Comparison of ENCODE assay signal across 25 mouse cellular contexts in genomic region chr16:81191621-81192020, GRCm38 (mm10). TPM values are rescaled to one million over a fixed set of nuclear protein-coding genes. Genes with fewer than 3 reads are reported as not detected.
A peak's percentile ranks its signal among the peaks of the same experiment; 100 is the strongest.
DNase-seq lines count a peak whose midpoint lies in the region; ATAC-seq and TF ChIP-seq lines count a peak whose summit lies in the region.
"Had no signal": no experiment of that assay in that cellular context is flagged by ENCODE, and none has a peak within 500 bp of the region (broad histone marks: within the 10 kb centered on the region; RNA-seq: fewer than 3 reads in every experiment).

No protein-coding gene starts in this region.

- H3K79me2 ChIP-seq in liver, adult 2 months (ENCODE audit: control insufficient read depth, insufficient read depth, low read length), result no peaks in the 10 kb centered on the region

- no peaks in the 10 kb centered on the region for H3K9me3 ChIP-seq in kidney, embryonic 15.5 days (replicated peaks)
- no peaks in the 10 kb centered on the region for H3K9me3 ChIP-seq in kidney, embryonic 14.5 days (ENCODE audit: control insufficient read depth, low read length)
- H3K9me3 ChIP-seq: embryonic facial prominence, embryonic 10.5 days; embryonic facial prominence, embryonic 12.5 days; forebrain, embryonic 13.5 days; G1E had no signal

- TF ChIP-seq POLR2A in liver, adult 2 months (IDR thresholded peaks at IDR 0.05; ENCODE audit: extremely low read depth, insufficient read depth, low read length), result no peak

- no peak overlapping the region for H3K9ac ChIP-seq in kidney, embryonic 15.5 days
- H3K9ac ChIP-seq in kidney, embryonic 14.5 days (ENCODE audit: low read depth, low read length), result no peak overlapping the region
- no peak overlapping the region for H3K9ac ChIP-seq in liver, adult 2 months (ENCODE audit: low read depth, low read length)
- H3K9ac ChIP-seq: embryonic facial prominence, embryonic 12.5 days; forebrain, embryonic 13.5 days had no signal

- DNase-seq in kidney, adult 11 months, result peak; percentile 5
- no peak for DNase-seq in kidney, postnatal 25 days
- DNase-seq in kidney, adult 8-10 months, result peak; percentile 6 to 38
- no peak for DNase-seq in kidney, postnatal 10 days
- DNase-seq in liver, adult 2 months (ENCODE audit: extremely low read depth, low read depth, low spot score), result peak; percentile 85
- no peak for DNase-seq in liver
- DNase-seq: adrenal gland, adult 8-10 months; adrenal gland, postnatal 14 days; adrenal gland, postnatal 36 days; B cell, adult 2 months; cerebellum, adult 11-12 months; cerebellum, adult 2 months; cerebellum, adult 9-10 months; cerebellum, postnatal 10 days; cerebellum, postnatal 25 days had no signal

- no peak overlapping the region for H3K27ac ChIP-seq in kidney, embryonic 15.5 days
- H3K27ac ChIP-seq in kidney, embryonic 14.5 days (ENCODE audit: low read depth, low read length), result no peak overlapping the region
- H3K27ac ChIP-seq in liver, adult 2 months (replicated peaks; ENCODE audit: insufficient read depth, low read depth, low read length), result no peak overlapping the region
- H3K27ac ChIP-seq: embryonic facial prominence, embryonic 10.5 days; embryonic facial prominence, embryonic 12.5 days; forebrain, embryonic 13.5 days had no signal

- no peak overlapping the region for H3K4me3 ChIP-seq in kidney, embryonic 15.5 days (replicated peaks)
- no peak overlapping the region for H3K4me3 ChIP-seq in kidney, embryonic 14.5 days (ENCODE audit: low read length)
- no peak overlapping the region for H3K4me3 ChIP-seq in liver, adult 2 months (ENCODE audit: insufficient read depth, low read depth, low read length)
- H3K4me3 ChIP-seq: embryonic facial prominence, embryonic 10.5 days; embryonic facial prominence, embryonic 12.5 days; forebrain, embryonic 13.5 days had no signal

- TF ChIP-seq CTCF in liver, adult 2 months (IDR thresholded peaks at IDR 0.05; ENCODE audit: low read depth, low read length), result no peak

- H3K4me2 ChIP-seq in kidney, embryonic 15.5 days, result no peak overlapping the region
- H3K4me2 ChIP-seq in kidney, embryonic 14.5 days (replicated peaks; ENCODE audit: low read depth, low read length), result no peak overlapping the region
- H3K4me2 ChIP-seq: embryonic facial prominence, embryonic 12.5 days; forebrain, embryonic 13.5 days had no signal

- H3K36me3 ChIP-seq in kidney, embryonic 15.5 days, result no peaks in the 10 kb centered on the region
- no peaks in the 10 kb centered on the region for H3K36me3 ChIP-seq in kidney, embryonic 14.5 days (ENCODE audit: control insufficient read depth, insufficient read depth, low read length)
- H3K36me3 ChIP-seq in liver, adult 2 months (ENCODE audit: control insufficient read depth, insufficient read depth, low read length), result no peaks in the 10 kb centered on the region
- H3K36me3 ChIP-seq: embryonic facial prominence, embryonic 10.5 days; embryonic facial prominence, embryonic 12.5 days; G1E had no signal

- 75% methylated on average over 2 of the region's 2 CpGs for WGBS in kidney, embryonic 15.5 days
- WGBS in kidney, embryonic 14.5 days, result 78% methylated on average over 2 of the region's 2 CpGs
- WGBS in liver, adult 2 months, result 54% methylated on average over 2 of the region's 2 CpGs

- H3K27me3 ChIP-seq in kidney, embryonic 15.5 days, result no peaks in the 10 kb centered on the region
- H3K27me3 ChIP-seq in kidney, embryonic 14.5 days (ENCODE audit: control insufficient read depth, insufficient read depth, low read length), result no peaks in the 10 kb centered on the region
- H3K27me3 ChIP-seq in liver, adult 2 months (ENCODE audit: control insufficient read depth, insufficient read depth, low read length), result no peaks in the 10 kb centered on the region
- H3K27me3 ChIP-seq: CH12.LX; embryonic facial prominence, embryonic 12.5 days; forebrain, embryonic 13.5 days had no signal

- ATAC-seq in kidney, embryonic 15.5 days (replicated peaks; ENCODE audit: low FRiP score), result peak; percentile 40; the same call in 1 of the 2 replicates
- ATAC-seq in kidney, embryonic 14.5 days (ENCODE audit: low FRiP score, low TSS enrichment), result no peak
- ATAC-seq: activated CD4-positive, CD25-positive, alpha-beta regulatory T cell, adult 4 months; CD4-positive, CD25-positive, alpha-beta regulatory T cell, adult 4 months; forebrain, embryonic 13.5 days; Patski had no signal

- H3K4me1 ChIP-seq in kidney, embryonic 15.5 days, result no peaks in the 10 kb centered on the region
- H3K4me1 ChIP-seq in kidney, embryonic 14.5 days (ENCODE audit: control insufficient read depth, insufficient read depth, low read length), result no peaks in the 10 kb centered on the region
- H3K4me1 ChIP-seq in liver, adult 2 months (ENCODE audit: control insufficient read depth, insufficient read depth, low read length), result peaks cover 4% of the 10 kb centered on the region; the same call in 1 of the 2 replicates
- H3K4me1 ChIP-seq: embryonic facial prominence, embryonic 10.5 days; embryonic facial prominence, embryonic 12.5 days; forebrain, embryonic 13.5 days had no signal

RNA-seq across cellular contexts. Expression of gene Ncam2, which starts 8.9 kb away (rescaled TPM):
- 1.1 and 1.3 TPM in 2 replicates for polyA plus RNA-seq in kidney, embryonic 15.5 days (2015; fragmentation: Nextera tagmentation; extraction: Ambion mirVana)
- 0.66 and 1.1 TPM in 2 replicates for polyA plus RNA-seq in kidney, embryonic 14.5 days (2014; fragmentation: Nextera tagmentation; extraction: Ambion mirVana)
- total RNA-seq in liver, adult 2 months (2014; rRNA removed), result 1.1 and 2.8 TPM in 2 replicates
- polyA plus RNA-seq in liver, adult 2 months (2012; rRNA removed), result 0.09 and 0.21 TPM in 2 replicates
- total RNA-seq: CH12.LX had no signal
- polyA plus RNA-seq: activated CD4-positive, CD25-positive, alpha-beta regulatory T cell, adult 4 months; G1E; Patski had no signal

Comparison
In these comparisons a context has a peak if more than half of its experiments do, and no peak if none do; other contexts are left out.
1. DNase-seq: peak in kidney, adult 11 months (single experiment), kidney, adult 8-10 months (2 of 2) and liver, adult 2 months (single experiment); none in kidney, postnatal 25 days (0 of 2), kidney, postnatal 10 days (single experiment) and liver (single experiment).